Mouse (Mus musculus) intestine, embryonic 14.5 days (tissue): ENCODE data around the gene Ppp1r12c. TPM values are rescaled to one million over a fixed set of nuclear protein-coding genes. Genes with fewer than 3 reads are reported as not detected.
"Not testable (repeated sequence)": the region's sequence is repeated elsewhere in the genome, so short reads cannot be mapped to it uniquely, and the experiment has no call there.

Experiments used
- ATAC-seq: fragments of 200-750 bp; cut with Nextera tagmentation; replicated peaks from 2 replicates; pipeline ENCODE4 v1.8.0; 2017; ENCODE audit warnings: low read depth, moderate number of reproducible peaks, moderate TSS enrichment, moderate library complexity; ENCODE audit not compliant: low FRiP score, low TSS enrichment
- DNase-seq: peaks from one replicate; pipeline ENCODE4 v3.0.0-alpha.2; 2018; ENCODE audit warnings: low spot score
- H3K27ac ChIP-seq: fragments of 300-500 bp; sonication (generic); 2 replicates; pipeline ENCODE4 v1.5.1; 2014; ENCODE audit warnings: low read depth, mild to moderate bottlenecking, control low read depth
- H3K27me3 ChIP-seq: fragments of 300-500 bp; sonication (generic); replicated peaks from 2 replicates; pipeline ENCODE4 v1.6.1; 2014; ENCODE audit warnings: low read length, control low read depth; ENCODE audit not compliant: control insufficient read depth, insufficient read depth
- H3K36me3 ChIP-seq: fragments of 300-500 bp; sonication (generic); 2 replicates; pipeline ENCODE4 v1.6.1; 2014; ENCODE audit warnings: low read length, control low read depth; ENCODE audit not compliant: control insufficient read depth, insufficient read depth
- H3K4me1 ChIP-seq: fragments of 300-500 bp; sonication (generic); replicated peaks from 2 replicates; pipeline ENCODE4 v1.6.1; 2014; ENCODE audit warnings: low read length, control low read depth, mixed read lengths; ENCODE audit not compliant: control insufficient read depth, insufficient read depth
- H3K4me2 ChIP-seq: fragments of 300-500 bp; sonication (generic); 2 replicates; pipeline ENCODE4 v1.6.1; 2014; ENCODE audit warnings: low read length
- H3K4me3 ChIP-seq: fragments of 300-500 bp; sonication (generic); 2 replicates; pipeline ENCODE4 v1.5.1; 2014; ENCODE audit warnings: low read depth, low read length, control low read depth, mixed read lengths
- H3K9ac ChIP-seq: fragments of 300-500 bp; sonication (generic); 2 replicates; pipeline ENCODE4 v1.6.1; 2014; ENCODE audit warnings: mild to moderate bottlenecking, low read length
- H3K9me3 ChIP-seq: fragments of 300-500 bp; sonication (generic); 2 replicates; pipeline ENCODE4 v1.6.1; 2016; ENCODE audit warnings: low read length, control low read depth; ENCODE audit not compliant: control insufficient read depth
- WGBS: fragments of 180-500 bp; shearing (Covaris S2); extraction: QIAGEN DNeasy Blood & Tissue Kit; methylation state at CpG from one replicate; pipeline ENCODE4 v1.1.7; 2014; 5-methylcytosine and 5-hydroxymethylcytosine counted together
- polyA plus RNA-seq: library from polyadenylated mRNA; unstranded; fragments of >200 nt; fragmentation: Nextera tagmentation; extraction: Ambion mirVana; gene quantifications from 2 replicates; pipeline ENCODE4 v1.2.1, GENCODE M21; 2014

The Ppp1r12c gene
- polyA plus RNA-seq, 1 experiment from 2014 or later: 58.7 TPM

GRCm38 (mm10) chr7:4536369-4536768 is 34.9 kb upstream of the Ppp1r12c start:
- ATAC-seq (no peak), DNase-seq (no peak)
- H3K36me3 ChIP-seq: no peaks in the 10 kb centered on the region
- H3K4me1 ChIP-seq: no peaks in the 10 kb centered on the region
- no peak overlapping the region for H3K4me2 ChIP-seq
- no peak overlapping the region for H3K9ac ChIP-seq
- H3K27ac ChIP-seq: no peak overlapping the region
- no peaks in the 10 kb centered on the region for H3K27me3 ChIP-seq
- H3K9me3 ChIP-seq: no peaks in the 10 kb centered on the region
- 88% methylated on average over 4 of the region's 4 CpGs for WGBS
- H3K4me3 ChIP-seq: no peak overlapping the region

- peak within 1 kb of the TSS; percentile 47 for H3K4me2 ChIP-seq
- no peaks in the 10 kb centered on the region for H3K27me3 ChIP-seq
- H3K9ac ChIP-seq: no peak within 1 kb of the TSS
- ATAC-seq (peak; percentile 91), DNase-seq (peak; percentile 82)
- no peaks in the 10 kb centered on the region for H3K9me3 ChIP-seq
- no peaks in the 10 kb centered on the region for H3K36me3 ChIP-seq
- no peaks in the 10 kb centered on the region for H3K4me1 ChIP-seq
- WGBS: 2% methylated on average over 28 of the region's 28 CpGs
- no peak within 1 kb of the TSS for H3K27ac ChIP-seq
- peak within 1 kb of the TSS; percentile 32 for H3K4me3 ChIP-seq
These were observed 30.7 kb upstream of the Ppp1r12c start, which contains the start of gene Dnaaf3 for GRCm38 (mm10) chr7:4532005-4532729. Gene Dnaaf3 (minus strand): TSS chr7:4532453.

GRCm38 (mm10) chr7:4530166-4530565 is 28.7 kb upstream of the Ppp1r12c start:
- WGBS: 42% methylated on average over 6 of the region's 8 CpGs

GRCm38 (mm10) chr7:4527302-4527689 is 25.8 kb upstream of the Ppp1r12c start:
- no peak overlapping the region for H3K4me3 ChIP-seq
- H3K4me2 ChIP-seq: peak overlapping the region; percentile 56; the same call in 1 of the 2 replicates
- no peaks in the 10 kb centered on the region for H3K27me3 ChIP-seq
- no peak for ATAC-seq
- H3K9ac ChIP-seq: no peak overlapping the region
- H3K36me3 ChIP-seq: no peaks in the 10 kb centered on the region
- 50% methylated on average over 18 of the region's 18 CpGs for WGBS
- H3K4me1 ChIP-seq: no peaks in the 10 kb centered on the region
- DNase-seq: no peak
- H3K9me3 ChIP-seq: no peaks in the 10 kb centered on the region
- no peak overlapping the region for H3K27ac ChIP-seq

More at GRCm38 (mm10) chr7:4530166-4530565, 28.7 kb upstream of the Ppp1r12c start:
- not testable (repeated sequence) for ATAC-seq, H3K4me3 ChIP-seq, H3K9me3 ChIP-seq, H3K4me1 ChIP-seq, H3K27me3 ChIP-seq, H3K27ac ChIP-seq, H3K36me3 ChIP-seq, DNase-seq, H3K4me2 ChIP-seq, H3K9ac ChIP-seq

GRCm38 (mm10) chr7:4526341-4527301 is 25.1 kb upstream of the Ppp1r12c start:
- H3K27ac ChIP-seq: no peak overlapping the region
- H3K9me3 ChIP-seq: no peaks in the 10 kb centered on the region
- 20% methylated on average over 40 of the region's 40 CpGs for WGBS
- H3K4me2 ChIP-seq: peak overlapping the region; percentile 56
- H3K27me3 ChIP-seq: no peaks in the 10 kb centered on the region
- ATAC-seq (peak; percentile 88), DNase-seq (peak; percentile 90)
- no peaks in the 10 kb centered on the region for H3K4me1 ChIP-seq
- H3K9ac ChIP-seq: peak overlapping the region; percentile 10
- no peaks in the 10 kb centered on the region for H3K36me3 ChIP-seq
- peak overlapping the region; percentile 14 for H3K4me3 ChIP-seq

- H3K9ac ChIP-seq, H3K27me3 ChIP-seq, H3K4me2 ChIP-seq, H3K27ac ChIP-seq, H3K9me3 ChIP-seq, H3K4me1 ChIP-seq, ATAC-seq, H3K36me3 ChIP-seq, H3K4me3 ChIP-seq: not testable (repeated sequence)
- DNase-seq: peak; percentile 69
- WGBS: 71% methylated on average over 15 of the region's 15 CpGs
These were observed 22.9 kb upstream of the Ppp1r12c start, which contains the start of gene Tnni3 for GRCm38 (mm10) chr7:4524212-4524922. Gene Tnni3 (minus strand): TSS chr7:4524229.

GRCm38 (mm10) chr7:4523205-4524130 is 22.0 kb upstream of the Ppp1r12c start:
- ATAC-seq (no peak), DNase-seq (no peak)
- no peaks in the 10 kb centered on the region; the same call in 1 of the 2 replicates for H3K4me1 ChIP-seq
- H3K36me3 ChIP-seq: no peaks in the 10 kb centered on the region
- H3K4me3 ChIP-seq: no peak overlapping the region
- no peak overlapping the region for H3K9ac ChIP-seq
- no peaks in the 10 kb centered on the region for H3K9me3 ChIP-seq
- H3K27ac ChIP-seq: no peak overlapping the region
- H3K27me3 ChIP-seq: no peaks in the 10 kb centered on the region
- 88% methylated on average over 33 of the region's 33 CpGs for WGBS
- no peak overlapping the region for H3K4me2 ChIP-seq
